Mouse (Mus musculus) liver, embryonic 16.5 days (tissue): ENCODE measurements around the gene Atp5e. TPM values are rescaled to one million over a fixed set of nuclear protein-coding genes. Genes with fewer than 3 reads are reported as not detected.
A peak's percentile ranks its signal among the peaks of the same experiment; 100 is the strongest.

ENCODE experiments used
- ATAC-seq: fragments of 200-750 bp; cut with Nextera tagmentation; 2 replicates; pipeline ENCODE4 v1.8.0; 2017; ENCODE audit warnings: low read depth, mild to moderate bottlenecking, moderate number of reproducible peaks, moderate library complexity
- H3K27ac ChIP-seq: fragments of 300-500 bp; sonication (generic); 2 replicates; pipeline ENCODE4 v1.5.1; 2014; ENCODE audit warnings: mild to moderate bottlenecking, low read length
- H3K27me3 ChIP-seq: fragments of 300-500 bp; sonication (generic); 2 replicates; pipeline ENCODE4 v1.6.1; 2014; ENCODE audit warnings: low read depth, low read length, mixed read lengths; ENCODE audit not compliant: control insufficient read depth, insufficient read depth
- H3K36me3 ChIP-seq: fragments of 300-500 bp; sonication (generic); 2 replicates; pipeline ENCODE4 v1.6.1; 2014; ENCODE audit warnings: mild to moderate bottlenecking; ENCODE audit not compliant: control insufficient read depth, insufficient read depth
- H3K4me1 ChIP-seq: fragments of 300-500 bp; sonication (generic); 2 replicates; pipeline ENCODE4 v1.6.1; 2014; ENCODE audit warnings: low read depth, low read length, mixed read lengths; ENCODE audit not compliant: control insufficient read depth
- H3K4me2 ChIP-seq: fragments of 300-500 bp; sonication (generic); 2 replicates; pipeline ENCODE4 v1.6.1; 2014; ENCODE audit warnings: low read depth, low read length, mixed read lengths
- H3K4me3 ChIP-seq: fragments of 300-500 bp; sonication (generic); 2 replicates; pipeline ENCODE4 v1.5.1; 2014; ENCODE audit warnings: low read depth, mild to moderate bottlenecking, low read length
- H3K9ac ChIP-seq: fragments of 300-500 bp; sonication (generic); 2 replicates; pipeline ENCODE4 v1.6.1; 2014; ENCODE audit warnings: low read depth, low read length
- H3K9me3 ChIP-seq: fragments of 300-500 bp; sonication (generic); replicated peaks from 2 replicates; pipeline ENCODE4 v1.6.1; 2016; ENCODE audit warnings: low read length; ENCODE audit not compliant: control insufficient read depth
- WGBS: fragments of 180-500 bp; shearing (Covaris S2); extraction: QIAGEN DNeasy Blood & Tissue Kit; methylation state at CpG from one replicate; pipeline ENCODE4 v1.1.7; 2014; ENCODE audit not compliant: insufficient replicate concordance; 5-methylcytosine and 5-hydroxymethylcytosine counted together
- polyA plus RNA-seq: library from polyadenylated mRNA; unstranded; fragments of >200 nt; fragmentation: Nextera tagmentation; extraction: Ambion mirVana; gene quantifications from 2 replicates; pipeline ENCODE4 v1.2.1, GENCODE M21; 2015

Gene Atp5e
- polyA plus RNA-seq, 1 experiment from 2014 or later = 366 TPM

DNA sequence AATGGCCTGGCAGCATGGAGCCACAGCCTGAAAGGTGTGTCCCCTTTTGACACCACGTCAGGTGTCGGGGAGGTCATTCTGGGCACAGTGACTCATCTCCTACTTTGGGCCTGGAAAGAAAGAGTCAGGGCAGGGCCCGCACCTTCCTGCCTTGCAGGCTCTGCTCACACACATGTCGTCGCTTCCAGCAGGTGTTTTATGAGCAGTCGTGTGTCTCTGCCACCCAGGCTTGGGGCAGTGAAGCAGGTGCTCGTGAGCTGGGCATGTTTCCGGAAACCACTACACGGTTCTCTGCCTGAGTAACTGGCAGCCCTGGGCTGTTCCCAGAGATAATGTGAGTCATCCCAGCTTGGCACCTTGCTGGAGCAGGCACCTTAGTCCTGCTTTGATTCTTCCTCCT, 21.4 kb downstream of the Atp5e start:
- 81% methylated on average over 9 of the region's 9 CpGs for WGBS
- no peak overlapping the region for H3K4me2 ChIP-seq
- H3K9ac ChIP-seq = no peak overlapping the region
- H3K27me3 ChIP-seq = no peaks in the 10 kb centered on the region
- no peak overlapping the region for H3K4me3 ChIP-seq
- peaks cover 23% of the 10 kb centered on the region for H3K4me1 ChIP-seq
- no peaks in the 10 kb centered on the region for H3K36me3 ChIP-seq
- no peak for ATAC-seq
- no peak overlapping the region for H3K27ac ChIP-seq
- H3K9me3 ChIP-seq = no peaks in the 10 kb centered on the region

- ATAC-seq = no peak
- WGBS = 57% methylated on average over 4 of the region's 4 CpGs
- Histone ChIP-seq H3K4me3 (no peak overlapping the region), H3K36me3 (no peaks in the 10 kb centered on the region), H3K9ac (no peak overlapping the region), H3K4me1 (peaks cover 29% of the 10 kb centered on the region), H3K27ac (no peak overlapping the region), H3K27me3 (no peaks in the 10 kb centered on the region), H3K4me2 (no peak overlapping the region), H3K9me3 (no peaks in the 10 kb centered on the region)
These were observed 22.0 kb downstream of the Atp5e start for GRCm38 (mm10) chr2:174441898-174442297.

- Histone ChIP-seq H3K4me3 (no peak overlapping the region), H3K36me3 (no peaks in the 10 kb centered on the region), H3K9ac (no peak overlapping the region), H3K9me3 (no peaks in the 10 kb centered on the region), H3K4me2 (no peak overlapping the region), H3K27me3 (no peaks in the 10 kb centered on the region), H3K4me1 (peaks cover 33% of the 10 kb centered on the region), H3K27ac (peak overlapping the region; percentile 23; the same call in 1 of the 2 replicates)
- no peak for ATAC-seq
- WGBS = 74% methylated on average over 9 of the region's 9 CpGs
These were observed 23.9 kb downstream of the Atp5e start for GRCm38 (mm10) chr2:174439961-174440360.

DNA sequence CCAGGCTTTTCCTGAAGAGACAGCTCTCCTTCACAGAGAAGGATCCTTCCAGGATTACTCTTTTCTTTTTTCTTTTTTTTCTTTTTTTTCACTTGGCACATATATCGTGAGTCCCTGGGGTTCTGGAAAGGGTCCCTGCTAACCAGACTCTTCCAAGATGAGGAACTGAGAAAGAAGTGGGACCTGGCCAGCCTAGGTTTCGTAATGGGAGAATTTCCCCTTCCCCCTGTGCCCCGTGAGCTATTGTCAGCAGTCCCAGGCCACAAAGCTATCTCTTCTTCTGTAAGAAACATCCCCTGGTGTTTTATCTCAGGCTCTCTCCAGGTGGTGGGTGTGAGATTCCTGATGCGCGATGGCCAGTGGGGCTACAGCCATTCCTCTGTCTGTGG, 24.5 kb downstream of the Atp5e start:
- no peak for ATAC-seq
- H3K9ac ChIP-seq = no peak overlapping the region
- 22% methylated on average over 5 of the region's 5 CpGs for WGBS
- no peaks in the 10 kb centered on the region for H3K27me3 ChIP-seq
- H3K4me2 ChIP-seq = peak overlapping the region; percentile 92
- no peaks in the 10 kb centered on the region for H3K9me3 ChIP-seq
- no peak overlapping the region; the same call in 1 of the 2 replicates for H3K4me3 ChIP-seq
- no peaks in the 10 kb centered on the region for H3K36me3 ChIP-seq
- H3K4me1 ChIP-seq = peaks cover 33% of the 10 kb centered on the region
- peak overlapping the region; percentile 37 for H3K27ac ChIP-seq

DNA sequence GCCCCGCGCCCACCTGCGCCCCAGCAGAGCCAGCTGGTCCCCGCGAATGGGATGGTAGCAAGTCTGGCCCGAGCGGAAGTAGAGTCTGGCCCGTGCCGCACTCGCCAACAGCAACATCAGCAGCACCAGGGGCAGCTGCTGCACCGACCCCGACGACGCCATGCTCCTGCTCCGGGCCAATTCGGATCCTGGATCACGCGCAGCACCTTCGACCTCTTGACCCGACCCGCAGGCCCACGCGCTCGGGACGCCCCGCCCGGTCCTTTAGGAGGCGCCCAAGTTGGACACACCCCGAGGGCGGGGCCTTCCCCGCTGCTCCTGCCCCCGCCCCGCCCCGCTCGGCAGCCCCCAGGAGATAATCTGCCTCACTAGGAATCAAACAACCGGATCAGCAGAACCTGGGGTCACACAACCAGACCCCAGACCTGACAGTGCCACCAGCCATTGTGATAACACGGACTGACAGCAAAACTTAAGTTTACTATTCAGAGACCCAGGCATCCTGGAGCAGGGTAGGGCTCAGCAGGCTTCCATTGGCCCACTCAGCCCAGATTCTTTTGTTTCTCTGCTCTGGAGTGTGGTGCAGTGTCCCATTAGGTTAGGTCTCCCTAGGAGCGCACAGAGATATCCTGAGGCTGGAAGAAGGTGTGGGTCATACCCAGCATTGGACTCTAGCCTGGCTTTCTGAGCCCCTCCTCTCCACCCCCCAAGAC, 25.0 kb downstream of the Atp5e start, which contains the start of gene Ctsz:
Gene Ctsz (minus strand): TSS at position 303 of the 713 bp plus-strand sequence.
- under 1% methylated on average over 37 of the region's 38 CpGs for WGBS
- H3K4me3 ChIP-seq = peak within 1 kb of the TSS; percentile 70
- no peaks in the 10 kb centered on the region for H3K27me3 ChIP-seq
- H3K9ac ChIP-seq = peak within 1 kb of the TSS; percentile 76
- peak within 1 kb of the TSS; percentile 70 for H3K27ac ChIP-seq
- no peaks in the 10 kb centered on the region for H3K36me3 ChIP-seq
- ATAC-seq = peak; percentile 87
- peaks cover 33% of the 10 kb centered on the region for H3K4me1 ChIP-seq
- no peaks in the 10 kb centered on the region for H3K9me3 ChIP-seq
- peak within 1 kb of the TSS; percentile 92 for H3K4me2 ChIP-seq

DNA sequence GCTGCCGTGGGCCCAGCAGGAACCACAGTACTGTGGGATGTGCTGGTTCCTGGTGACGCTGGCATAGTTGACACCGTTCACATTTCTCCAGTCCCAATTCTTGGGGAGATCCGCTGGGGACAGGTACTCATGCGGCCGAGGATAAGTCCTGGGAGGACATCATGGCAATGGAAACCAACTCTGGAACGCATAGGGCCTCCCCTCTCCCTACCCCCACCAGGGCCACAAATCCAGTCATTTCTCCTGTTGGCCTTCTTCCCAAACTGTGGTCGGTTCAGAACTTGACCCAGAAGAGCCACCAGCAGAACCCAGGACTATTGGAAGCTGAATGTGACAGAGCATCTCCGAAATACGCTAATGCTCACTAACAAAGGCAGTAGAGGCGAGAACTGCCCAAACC, 25.7 kb downstream of the Atp5e start:
- Histone ChIP-seq H3K27me3 (no peaks in the 10 kb centered on the region), H3K4me2 (peak overlapping the region; percentile 92), H3K27ac (peak overlapping the region; percentile 70), H3K4me1 (peaks cover 33% of the 10 kb centered on the region), H3K4me3 (peak overlapping the region; percentile 70), H3K36me3 (peaks cover 4% of the 10 kb centered on the region; the same call in 1 of the 2 replicates), H3K9me3 (no peaks in the 10 kb centered on the region), H3K9ac (peak overlapping the region; percentile 76)
- ATAC-seq = no peak
- WGBS = 60% methylated on average over 11 of the region's 11 CpGs

DNA sequence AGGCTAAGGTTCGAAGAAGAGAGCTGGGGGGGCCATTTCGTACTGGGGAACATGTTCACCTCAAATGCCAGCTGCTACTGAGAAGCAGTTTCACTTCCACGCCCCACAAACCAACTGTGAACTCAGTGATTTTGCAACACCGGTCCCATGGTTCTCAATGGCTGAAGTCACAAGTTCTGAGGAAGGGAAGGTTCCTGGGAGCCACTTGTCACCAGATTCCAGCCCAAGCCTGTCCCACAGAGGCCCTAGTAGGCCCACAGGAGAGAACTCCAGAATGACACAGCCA, 26.3 kb downstream of the Atp5e start:
- no peak for ATAC-seq
- peaks cover 33% of the 10 kb centered on the region for H3K4me1 ChIP-seq
- 64% methylated on average over 4 of the region's 4 CpGs for WGBS

GRCm38 (mm10) chr2:174436916-174437696, 26.8 kb downstream of the Atp5e start:
- Histone ChIP-seq H3K9me3 (no peaks in the 10 kb centered on the region), H3K4me2 (peak overlapping the region; percentile 12), H3K4me3 (peak overlapping the region; percentile 70), H3K27me3 (no peaks in the 10 kb centered on the region), H3K36me3 (peaks cover 5% of the 10 kb centered on the region; the same call in 1 of the 2 replicates), H3K27ac (peak overlapping the region; percentile 21; the same call in 1 of the 2 replicates), H3K4me1 (peaks cover 33% of the 10 kb centered on the region), H3K9ac (no peak overlapping the region)
- WGBS = 83% methylated on average over 7 of the region's 7 CpGs
- ATAC-seq = no peak

More for the DNA sequence above, 26.3 kb downstream of the Atp5e start:
- H3K36me3 ChIP-seq = peaks cover 5% of the 10 kb centered on the region; the same call in 1 of the 2 replicates
- peak overlapping the region; percentile 92 for H3K4me2 ChIP-seq
- peak overlapping the region; percentile 76 for H3K9ac ChIP-seq
- peak overlapping the region; percentile 70 for H3K4me3 ChIP-seq
- no peaks in the 10 kb centered on the region for H3K9me3 ChIP-seq
- peak overlapping the region; percentile 70 for H3K27ac ChIP-seq
- no peaks in the 10 kb centered on the region for H3K27me3 ChIP-seq
